Mouse (Mus musculus) kidney, embryonic 15.5 days (tissue): ENCODE data around the gene Lpar3. TPM values are rescaled to one million over a fixed set of nuclear protein-coding genes. Genes with fewer than 3 reads are reported as not detected.

Experiments used
- ATAC-seq: fragments of 200-750 bp; cut with Nextera tagmentation; replicated peaks from 2 replicates; pipeline ENCODE4 v1.8.0; 2017; ENCODE audit warnings: moderate TSS enrichment; ENCODE audit not compliant: low FRiP score
- H3K27ac ChIP-seq: fragments of 300-500 bp; sonication (generic); 2 replicates; pipeline ENCODE4 v1.5.1; 2015; ENCODE audit warnings: mild to moderate bottlenecking, inconsistent platforms
- H3K27me3 ChIP-seq: fragments of 300-500 bp; sonication (generic); 2 replicates; pipeline ENCODE4 v1.6.1; 2015; ENCODE audit warnings: inconsistent platforms
- H3K36me3 ChIP-seq: fragments of 300-500 bp; sonication (generic); 2 replicates; pipeline ENCODE4 v1.6.1; 2015; ENCODE audit warnings: inconsistent platforms
- H3K4me1 ChIP-seq: fragments of 300-500 bp; sonication (generic); 2 replicates; pipeline ENCODE4 v1.6.1; 2015; ENCODE audit warnings: inconsistent platforms
- H3K4me2 ChIP-seq: fragments of 300-500 bp; sonication (generic); 2 replicates; pipeline ENCODE4 v1.6.1; 2015; ENCODE audit warnings: moderate library complexity, mild to moderate bottlenecking, inconsistent platforms
- H3K4me3 ChIP-seq: fragments of 300-500 bp; sonication (generic); replicated peaks from 2 replicates; pipeline ENCODE4 v1.5.1; 2015; ENCODE audit warnings: mild to moderate bottlenecking, inconsistent platforms
- H3K9ac ChIP-seq: fragments of 300-500 bp; sonication (generic); 2 replicates; pipeline ENCODE4 v1.6.1; 2015; ENCODE audit warnings: mild to moderate bottlenecking, inconsistent platforms
- H3K9me3 ChIP-seq: fragments of 300-500 bp; sonication (generic); replicated peaks from 2 replicates; pipeline ENCODE4 v1.6.1; 2016; ENCODE audit warnings: inconsistent platforms
- WGBS: fragments of 180-500 bp; shearing (Covaris S2); methylation state at CpG from one replicate; pipeline ENCODE4 v1.1.7; 2015; ENCODE audit warnings: mixed read lengths; 5-methylcytosine and 5-hydroxymethylcytosine counted together
- polyA plus RNA-seq: library from polyadenylated mRNA; unstranded; fragments of >200 nt; fragmentation: Nextera tagmentation; extraction: Ambion mirVana; gene quantifications from 2 replicates; pipeline ENCODE4 v1.2.1, GENCODE M21; 2015

Gene Lpar3
- polyA plus RNA-seq: 1.1 and 1.4 TPM in 2 replicates

- Histone ChIP-seq H3K36me3 (no peaks in the 10 kb centered on the region), H3K27me3 (peaks cover 52% of the 10 kb centered on the region), H3K4me3 (peak within 1 kb of the TSS; percentile 57), H3K4me2 (peak within 1 kb of the TSS; percentile 90), H3K27ac (no peak within 1 kb of the TSS), H3K4me1 (peaks cover 13% of the 10 kb centered on the region), H3K9me3 (no peaks in the 10 kb centered on the region), H3K9ac (peak within 1 kb of the TSS; percentile 47)
- WGBS: 1% methylated on average over 67 of the region's 73 CpGs
- peak; percentile 90 for ATAC-seq
Measured at GRCm38 (mm10) chr3:146220776-146221486, at the start of gene Lpar3. Gene Lpar3, plus strand, starts transcription at chr3:146220963.

- Histone ChIP-seq H3K9ac (no peak overlapping the region), H3K27ac (no peak overlapping the region), H3K4me1 (no peaks in the 10 kb centered on the region), H3K36me3 (no peaks in the 10 kb centered on the region), H3K27me3 (no peaks in the 10 kb centered on the region), H3K4me2 (no peak overlapping the region), H3K9me3 (no peaks in the 10 kb centered on the region; the same call in 1 of the 2 replicates), H3K4me3 (no peak overlapping the region)
- ATAC-seq: no peak
- WGBS: 82% methylated on average over 5 of the region's 5 CpGs
Measured at GRCm38 (mm10) chr3:146173030-146173429, 47.7 kb upstream of the Lpar3 start.

GRCm38 (mm10) chr3:146174215-146174614 is 46.5 kb upstream of the Lpar3 start:
- no peaks in the 10 kb centered on the region for H3K36me3 ChIP-seq
- 75% methylated on average over 9 of the region's 9 CpGs for WGBS

GRCm38 (mm10) chr3:146177295-146177694 is 43.5 kb upstream of the Lpar3 start:
- Histone ChIP-seq H3K4me2 (peak overlapping the region; percentile 59), H3K27me3 (no peaks in the 10 kb centered on the region), H3K9me3 (no peaks in the 10 kb centered on the region), H3K9ac (no peak overlapping the region), H3K27ac (no peak overlapping the region), H3K36me3 (no peaks in the 10 kb centered on the region), H3K4me3 (no peak overlapping the region), H3K4me1 (0 out of 2 replicates have a peak, but pooled peaks cover 3% of the 10 kb centered on the region)
- ATAC-seq: no peak
- WGBS: 76% methylated on average over 7 of the region's 7 CpGs

More at GRCm38 (mm10) chr3:146174215-146174614, 46.5 kb upstream of the Lpar3 start:
- Histone ChIP-seq H3K4me1 (0 out of 2 replicates have a peak, but pooled peaks cover 3% of the 10 kb centered on the region), H3K4me2 (no peak overlapping the region), H3K4me3 (no peak overlapping the region), H3K9ac (no peak overlapping the region), H3K27ac (no peak overlapping the region), H3K27me3 (no peaks in the 10 kb centered on the region), H3K9me3 (no peaks in the 10 kb centered on the region; the same call in 1 of the 2 replicates)
- ATAC-seq: 0 out of 2 replicates have a peak, but pooled peaks have one; percentile 38

GRCm38 (mm10) chr3:146177748-146178582 is 42.8 kb upstream of the Lpar3 start:
- H3K36me3 ChIP-seq: no peaks in the 10 kb centered on the region
- H3K4me1 ChIP-seq: 0 out of 2 replicates have a peak, but pooled peaks cover 3% of the 10 kb centered on the region
- H3K27ac ChIP-seq: no peak overlapping the region
- ATAC-seq: peak; percentile 74
- H3K4me3 ChIP-seq: peak overlapping the region; percentile 34
- no peak overlapping the region for H3K9ac ChIP-seq
- peak overlapping the region; percentile 59 for H3K4me2 ChIP-seq
- H3K27me3 ChIP-seq: no peaks in the 10 kb centered on the region
- no peaks in the 10 kb centered on the region for H3K9me3 ChIP-seq
- 4% methylated on average over 16 of the region's 16 CpGs for WGBS

GRCm38 (mm10) chr3:146180341-146180740 is 40.4 kb upstream of the Lpar3 start:
- WGBS: 41% methylated on average over 2 of the region's 2 CpGs
- Histone ChIP-seq H3K36me3 (no peaks in the 10 kb centered on the region), H3K4me3 (no peak overlapping the region), H3K9ac (no peak overlapping the region), H3K4me2 (no peak overlapping the region), H3K9me3 (no peaks in the 10 kb centered on the region), H3K27ac (no peak overlapping the region), H3K27me3 (no peaks in the 10 kb centered on the region), H3K4me1 (0 out of 2 replicates have a peak, but pooled peaks cover 3% of the 10 kb centered on the region)
- ATAC-seq: no peak

GRCm38 (mm10) chr3:146180986-146181385 is 39.8 kb upstream of the Lpar3 start:
- Histone ChIP-seq H3K4me1 (0 out of 2 replicates have a peak, but pooled peaks cover 3% of the 10 kb centered on the region), H3K4me3 (no peak overlapping the region), H3K4me2 (no peak overlapping the region), H3K27me3 (no peaks in the 10 kb centered on the region), H3K9ac (no peak overlapping the region), H3K9me3 (no peaks in the 10 kb centered on the region), H3K36me3 (no peaks in the 10 kb centered on the region), H3K27ac (no peak overlapping the region)
- no peak for ATAC-seq
- 37% methylated on average over 3 of the region's 3 CpGs for WGBS

GRCm38 (mm10) chr3:146184992-146185657 is 35.6 kb upstream of the Lpar3 start:
- 27% methylated on average over 13 of the region's 13 CpGs for WGBS
- ATAC-seq: 0 out of 2 replicates have a peak, but pooled peaks have one; percentile 40
- Histone ChIP-seq H3K27ac (no peak overlapping the region), H3K4me2 (no peak overlapping the region), H3K4me3 (no peak overlapping the region), H3K9me3 (no peaks in the 10 kb centered on the region), H3K27me3 (no peaks in the 10 kb centered on the region), H3K4me1 (no peaks in the 10 kb centered on the region), H3K9ac (no peak overlapping the region), H3K36me3 (no peaks in the 10 kb centered on the region)

GRCm38 (mm10) chr3:146186033-146186432 is 34.7 kb upstream of the Lpar3 start:
- H3K4me2 ChIP-seq: no peak overlapping the region
- H3K9me3 ChIP-seq: no peaks in the 10 kb centered on the region
- H3K36me3 ChIP-seq: no peaks in the 10 kb centered on the region

GRCm38 (mm10) chr3:146189933-146190332 is 30.8 kb upstream of the Lpar3 start:
- H3K36me3 ChIP-seq: no peaks in the 10 kb centered on the region
- no peaks in the 10 kb centered on the region for H3K27me3 ChIP-seq
- WGBS: 73% methylated on average over 10 of the region's 10 CpGs
- H3K9ac ChIP-seq: no peak overlapping the region
- H3K4me3 ChIP-seq: no peak overlapping the region
- no peak overlapping the region for H3K27ac ChIP-seq
- no peak for ATAC-seq
- H3K4me2 ChIP-seq: no peak overlapping the region
- no peaks in the 10 kb centered on the region for H3K9me3 ChIP-seq
- H3K4me1 ChIP-seq: no peaks in the 10 kb centered on the region

More at GRCm38 (mm10) chr3:146186033-146186432, 34.7 kb upstream of the Lpar3 start:
- Histone ChIP-seq H3K9ac (no peak overlapping the region), H3K27ac (no peak overlapping the region), H3K4me1 (no peaks in the 10 kb centered on the region), H3K27me3 (no peaks in the 10 kb centered on the region), H3K4me3 (no peak overlapping the region)
- ATAC-seq: no peak
- 80% methylated on average over 10 of the region's 10 CpGs for WGBS

GRCm38 (mm10) chr3:146192507-146192906 is 28.3 kb upstream of the Lpar3 start:
- Histone ChIP-seq H3K9ac (no peak overlapping the region), H3K4me1 (0 out of 2 replicates have a peak, but pooled peaks cover 5% of the 10 kb centered on the region), H3K27ac (no peak overlapping the region), H3K4me2 (no peak overlapping the region), H3K4me3 (no peak overlapping the region), H3K27me3 (no peaks in the 10 kb centered on the region), H3K36me3 (no peaks in the 10 kb centered on the region), H3K9me3 (no peaks in the 10 kb centered on the region)
- WGBS: 92% methylated on average over 1 of the region's 1 CpGs
- no peak for ATAC-seq
